Mouse (Mus musculus) hindbrain, embryonic 15.5 days (tissue): ENCODE data around the gene Ndufa13. TPM values are rescaled to one million over a fixed set of nuclear protein-coding genes. Genes with fewer than 3 reads are reported as not detected.

Source experiments
- ATAC-seq: fragments of 200-750 bp; cut with Nextera tagmentation; 2 replicates; pipeline ENCODE4 v1.8.0; 2017; ENCODE audit warnings: low read depth, moderate number of reproducible peaks, moderate TSS enrichment; ENCODE audit not compliant: low FRiP score
- H3K27ac ChIP-seq: fragments of 300-500 bp; sonication (generic); replicated peaks from 2 replicates; pipeline ENCODE4 v1.5.1; 2015; ENCODE audit warnings: mild to moderate bottlenecking, inconsistent platforms
- H3K27me3 ChIP-seq: fragments of 300-500 bp; sonication (generic); 2 replicates; pipeline ENCODE4 v1.6.1; 2015; ENCODE audit warnings: control low read depth, inconsistent platforms
- H3K36me3 ChIP-seq: fragments of 300-500 bp; sonication (generic); 2 replicates; pipeline ENCODE4 v1.6.1; 2015; ENCODE audit warnings: control low read depth, inconsistent platforms
- H3K4me1 ChIP-seq: fragments of 300-500 bp; sonication (generic); replicated peaks from 2 replicates; pipeline ENCODE4 v1.6.1; 2015; ENCODE audit warnings: control low read depth, inconsistent platforms
- H3K4me2 ChIP-seq: fragments of 300-500 bp; sonication (generic); 2 replicates; pipeline ENCODE4 v1.6.1; 2015; ENCODE audit warnings: moderate library complexity, mild to moderate bottlenecking, inconsistent platforms
- H3K4me3 ChIP-seq: fragments of 300-500 bp; sonication (generic); 2 replicates; pipeline ENCODE4 v1.5.1; 2015; ENCODE audit warnings: mild to moderate bottlenecking, inconsistent platforms
- H3K9ac ChIP-seq: fragments of 300-500 bp; sonication (generic); 2 replicates; pipeline ENCODE4 v1.6.1; 2015; ENCODE audit warnings: inconsistent platforms
- H3K9me3 ChIP-seq: fragments of 300-500 bp; sonication (generic); 2 replicates; pipeline ENCODE4 v1.6.1; 2016; ENCODE audit warnings: control low read depth, inconsistent platforms
- WGBS: fragments of 180-500 bp; shearing (Covaris S2); methylation state at CpG from one replicate; pipeline ENCODE4 v1.1.7; 2015; 5-methylcytosine and 5-hydroxymethylcytosine counted together
- polyA plus RNA-seq: library from polyadenylated mRNA; unstranded; fragments of >200 nt; fragmentation: Nextera tagmentation; extraction: Ambion mirVana; gene quantifications from 2 replicates; pipeline ENCODE4 v1.2.1, GENCODE M21; 2015

Gene Ndufa13
- polyA plus RNA-seq, 1 experiment from 2014 or later, result 196 TPM

GRCm38 (mm10) chr8:69904096-69904495 is 1.7 kb upstream of the Ndufa13 start:
- ATAC-seq, result no peak
- no peak overlapping the region for H3K9ac ChIP-seq
- no peaks in the 10 kb centered on the region for H3K27me3 ChIP-seq
- peaks cover 42% of the 10 kb centered on the region for H3K4me1 ChIP-seq
- H3K4me2 ChIP-seq, result peak overlapping the region; percentile 79; the same call in 1 of the 2 replicates
- no peak overlapping the region for H3K27ac ChIP-seq
- H3K9me3 ChIP-seq, result no peaks in the 10 kb centered on the region
- 79% methylated on average over 8 of the region's 8 CpGs for WGBS
- 0 out of 2 replicates have a peak overlapping the region, but pooled peaks have one; percentile 86 for H3K4me3 ChIP-seq
- no peaks in the 10 kb centered on the region for H3K36me3 ChIP-seq

GRCm38 (mm10) chr8:69903063-69903542 is 745 bp upstream of the Ndufa13 start:
- peak; percentile 91 for ATAC-seq
- under 1% methylated on average over 45 of the region's 45 CpGs for WGBS
- H3K36me3 ChIP-seq, result no peaks in the 10 kb centered on the region

GRCm38 (mm10) chr8:69901484-69902162 is 735 bp downstream of the Ndufa13 start:
- H3K36me3 ChIP-seq, result no peaks in the 10 kb centered on the region
- peak; percentile 76 for ATAC-seq
- H3K4me2 ChIP-seq, result peak overlapping the region; percentile 79
- 2% methylated on average over 41 of the region's 41 CpGs for WGBS
- no peaks in the 10 kb centered on the region for H3K27me3 ChIP-seq
- H3K27ac ChIP-seq, result peak overlapping the region; percentile 94
- H3K4me1 ChIP-seq, result peaks cover 59% of the 10 kb centered on the region
- H3K9ac ChIP-seq, result peak overlapping the region; percentile 78
- no peaks in the 10 kb centered on the region for H3K9me3 ChIP-seq
- peak overlapping the region; percentile 86 for H3K4me3 ChIP-seq

More at GRCm38 (mm10) chr8:69903063-69903542, 745 bp upstream of the Ndufa13 start:
- Histone ChIP-seq H3K9ac (peak overlapping the region; percentile 73), H3K27me3 (no peaks in the 10 kb centered on the region), H3K9me3 (no peaks in the 10 kb centered on the region), H3K4me3 (peak overlapping the region; percentile 86), H3K4me1 (peaks cover 48% of the 10 kb centered on the region), H3K27ac (peak overlapping the region; percentile 94), H3K4me2 (peak overlapping the region; percentile 79)

GRCm38 (mm10) chr8:69900895-69901451 is 1.4 kb downstream of the Ndufa13 start:
- H3K4me2 ChIP-seq, result peak overlapping the region; percentile 79
- ATAC-seq, result no peak
- H3K27me3 ChIP-seq, result no peaks in the 10 kb centered on the region
- peaks cover 59% of the 10 kb centered on the region for H3K4me1 ChIP-seq
- 21% methylated on average over 12 of the region's 12 CpGs for WGBS
- peak overlapping the region; percentile 86 for H3K4me3 ChIP-seq
- H3K36me3 ChIP-seq, result no peaks in the 10 kb centered on the region
- H3K27ac ChIP-seq, result peak overlapping the region; percentile 94
- peak overlapping the region; percentile 78 for H3K9ac ChIP-seq
- H3K9me3 ChIP-seq, result no peaks in the 10 kb centered on the region

GRCm38 (mm10) chr8:69899876-69900275 is 2.5 kb downstream of the Ndufa13 start:
- no peaks in the 10 kb centered on the region for H3K36me3 ChIP-seq
- H3K4me1 ChIP-seq, result peaks cover 65% of the 10 kb centered on the region
- H3K27ac ChIP-seq, result no peak overlapping the region
- ATAC-seq, result no peak
- H3K4me2 ChIP-seq, result peak overlapping the region; percentile 79
- no peaks in the 10 kb centered on the region for H3K27me3 ChIP-seq
- H3K9me3 ChIP-seq, result no peaks in the 10 kb centered on the region
- WGBS, result 98% methylated on average over 2 of the region's 2 CpGs
- H3K9ac ChIP-seq, result no peak overlapping the region
- peak overlapping the region; percentile 86; the same call in 1 of the 2 replicates for H3K4me3 ChIP-seq

GRCm38 (mm10) chr8:69897857-69898256 is 4.5 kb downstream of the Ndufa13 start:
- no peak overlapping the region for H3K27ac ChIP-seq
- H3K4me2 ChIP-seq, result no peak overlapping the region
- 82% methylated on average over 6 of the region's 6 CpGs for WGBS
- no peaks in the 10 kb centered on the region for H3K27me3 ChIP-seq
- no peak overlapping the region for H3K4me3 ChIP-seq
- H3K9me3 ChIP-seq, result no peaks in the 10 kb centered on the region
- ATAC-seq, result no peak
- no peak overlapping the region; the same call in 1 of the 2 replicates for H3K9ac ChIP-seq
- H3K4me1 ChIP-seq, result peaks cover 65% of the 10 kb centered on the region
- H3K36me3 ChIP-seq, result peaks cover 3% of the 10 kb centered on the region; the same call in 1 of the 2 replicates

GRCm38 (mm10) chr8:69895772-69896451 is 6.4 kb downstream of the Ndufa13 start:
- 67% methylated on average over 4 of the region's 4 CpGs for WGBS
- no peak overlapping the region for H3K9ac ChIP-seq
- no peak for ATAC-seq

GRCm38 (mm10) chr8:69894836-69895332 is 7.5 kb downstream of the Ndufa13 start:
- Histone ChIP-seq H3K27me3 (peaks cover 9% of the 10 kb centered on the region), H3K36me3 (peaks cover 3% of the 10 kb centered on the region; the same call in 1 of the 2 replicates), H3K4me3 (no peak overlapping the region), H3K4me1 (peaks cover 49% of the 10 kb centered on the region), H3K9ac (no peak overlapping the region), H3K4me2 (no peak overlapping the region), H3K9me3 (no peaks in the 10 kb centered on the region), H3K27ac (no peak overlapping the region)
- 45% methylated on average over 6 of the region's 6 CpGs for WGBS
- no peak for ATAC-seq

More at GRCm38 (mm10) chr8:69895772-69896451, 6.4 kb downstream of the Ndufa13 start:
- no peak overlapping the region for H3K4me2 ChIP-seq
- peaks cover 56% of the 10 kb centered on the region for H3K4me1 ChIP-seq
- H3K27me3 ChIP-seq, result no peaks in the 10 kb centered on the region
- H3K36me3 ChIP-seq, result peaks cover 3% of the 10 kb centered on the region; the same call in 1 of the 2 replicates
- no peak overlapping the region for H3K4me3 ChIP-seq
- no peaks in the 10 kb centered on the region for H3K9me3 ChIP-seq
- H3K27ac ChIP-seq, result no peak overlapping the region

- Histone ChIP-seq H3K27ac (no peak overlapping the region), H3K4me3 (no peak overlapping the region), H3K4me1 (peaks cover 48% of the 10 kb centered on the region), H3K27me3 (peaks cover 18% of the 10 kb centered on the region), H3K9ac (no peak overlapping the region), H3K36me3 (peaks cover 3% of the 10 kb centered on the region; the same call in 1 of the 2 replicates), H3K4me2 (no peak overlapping the region), H3K9me3 (no peaks in the 10 kb centered on the region)
- no peak for ATAC-seq
- WGBS, result 31% methylated on average over 17 of the region's 17 CpGs
Measured at GRCm38 (mm10) chr8:69893863-69894262, 8.5 kb downstream of the Ndufa13 start.

GRCm38 (mm10) chr8:69890813-69891241 is 11.5 kb downstream of the Ndufa13 start:
- H3K27me3 ChIP-seq, result peaks cover 48% of the 10 kb centered on the region

GRCm38 (mm10) chr8:69888902-69889301 is 13.5 kb downstream of the Ndufa13 start:
- Histone ChIP-seq H3K4me3 (peak overlapping the region; percentile 24), H3K27me3 (peaks cover 67% of the 10 kb centered on the region), H3K9me3 (no peaks in the 10 kb centered on the region), H3K27ac (no peak overlapping the region), H3K9ac (no peak overlapping the region), H3K4me1 (peaks cover 48% of the 10 kb centered on the region), H3K4me2 (peak overlapping the region; percentile 50), H3K36me3 (peaks cover 3% of the 10 kb centered on the region; the same call in 1 of the 2 replicates)
- ATAC-seq, result no peak
- WGBS, result 3% methylated on average over 32 of the region's 32 CpGs

More at GRCm38 (mm10) chr8:69890813-69891241, 11.5 kb downstream of the Ndufa13 start:
- H3K4me2 ChIP-seq, result 0 out of 2 replicates have a peak overlapping the region, but pooled peaks have one; percentile 18
- peaks cover 60% of the 10 kb centered on the region for H3K4me1 ChIP-seq
- H3K9ac ChIP-seq, result no peak overlapping the region
- no peaks in the 10 kb centered on the region for H3K9me3 ChIP-seq
- 43% methylated on average over 19 of the region's 19 CpGs for WGBS
- peak; percentile 3; the same call in 1 of the 2 replicates for ATAC-seq
- H3K27ac ChIP-seq, result no peak overlapping the region
- no peak overlapping the region for H3K4me3 ChIP-seq
- H3K36me3 ChIP-seq, result peaks cover 3% of the 10 kb centered on the region; the same call in 1 of the 2 replicates
